Mouse (Mus musculus) heart, adult 18-20 months (tissue): Measurements from ENCODE around the gene Itga6. TPM values are rescaled to one million over a fixed set of nuclear protein-coding genes. Genes with fewer than 3 reads are reported as not detected.

Source experiments
- DNase-seq, 2 experiments: peaks; one replicate each; pipeline ENCODE4 v3.0.0; 2021 to 2022; ENCODE audit warnings: mixed read lengths in 1 of 2
- total RNA-seq, 2 experiments: library from RNA; stranded (reverse); gene quantifications; 2 replicates each; pipeline ENCODE4 v1.2.3; 2021

Gene Itga6
- total RNA-seq, 2 experiments from 2014 or later = 51.5 to 62.3 TPM

- DNase-seq = no peak
These were observed 14.5 kb upstream of the Itga6 start for GRCm38 (mm10) chr2:71730623-71731612.

- no peak for DNase-seq
These were observed 10.5 kb upstream of the Itga6 start for GRCm38 (mm10) chr2:71734792-71735392.

GRCm38 (mm10) chr2:71735541-71736159, 9.8 kb upstream of the Itga6 start:
- no peak for DNase-seq

GRCm38 (mm10) chr2:71736213-71736612, 9.2 kb upstream of the Itga6 start:
- no peak for DNase-seq

- DNase-seq = no peak
These were observed 6.1 kb upstream of the Itga6 start for GRCm38 (mm10) chr2:71739173-71739860.

- DNase-seq = no peak
These were observed 2.9 kb upstream of the Itga6 start for GRCm38 (mm10) chr2:71742557-71742956.

GRCm38 (mm10) chr2:71743377-71743776, 2.0 kb upstream of the Itga6 start:
- no peak for DNase-seq

GRCm38 (mm10) chr2:71744320-71744719, 1.1 kb upstream of the Itga6 start:
- DNase-seq = no peak

- DNase-seq = peak in 1 of 2 experiments; percentile 50
These were observed 432 bp upstream of the Itga6 start for GRCm38 (mm10) chr2:71744861-71745507.

GRCm38 (mm10) chr2:71748451-71748850, 3.0 kb downstream of the Itga6 start:
- no peak for DNase-seq

GRCm38 (mm10) chr2:71749367-71750086, 4.1 kb downstream of the Itga6 start:
- no peak for DNase-seq

- DNase-seq = no peak
These were observed 4.7 kb downstream of the Itga6 start for GRCm38 (mm10) chr2:71750087-71750453.

- no peak for DNase-seq
These were observed 5.9 kb downstream of the Itga6 start for GRCm38 (mm10) chr2:71751336-71751735.

GRCm38 (mm10) chr2:71751863-71752262, 6.4 kb downstream of the Itga6 start:
- peak in 1 of 2 experiments; percentile 61 for DNase-seq

- no peak for DNase-seq
These were observed 7.0 kb downstream of the Itga6 start for GRCm38 (mm10) chr2:71752383-71752782.

- DNase-seq = no peak
These were observed 7.7 kb downstream of the Itga6 start for GRCm38 (mm10) chr2:71753161-71753560.

- no peak for DNase-seq
These were observed 10.3 kb downstream of the Itga6 start for GRCm38 (mm10) chr2:71755748-71756147.

- peak; percentile 62 to 79 for DNase-seq
These were observed 11.7 kb downstream of the Itga6 start for GRCm38 (mm10) chr2:71757098-71757497.

- DNase-seq = no peak
These were observed 13.4 kb downstream of the Itga6 start for GRCm38 (mm10) chr2:71758591-71759531.

GRCm38 (mm10) chr2:71760091-71760490, 14.7 kb downstream of the Itga6 start:
- DNase-seq = no peak
